Mouse (Mus musculus): ENCODE results near the gene Cyp51. TPM values are rescaled to one million over a fixed set of nuclear protein-coding genes. Genes with fewer than 3 reads are reported as not detected.

Cyp51 gene
- 51.8 TPM for polyA plus RNA-seq (2015; fragmentation: Illumina TruSeq; extraction: RNeasy Lipid Tissue Mini Kit (QIAGEN cat#74804); ENCODE audit: low read depth, low replicate concordance)

GRCm38 (mm10) chr5:4104341-4105040 lies at the start of gene Cyp51:
TSS of gene Cyp51 (minus strand) at chr5:4104746.

Other genes with a start within 250 kb of the Cyp51 start
- gene Mterf1a, start 210.8 kb downstream of the Cyp51 start, polyA plus RNA-seq (2015; fragmentation: Illumina TruSeq; extraction: RNeasy Lipid Tissue Mini Kit (QIAGEN cat#74804); ENCODE audit: low read depth, low replicate concordance): 7.6 TPM
- 25.6 TPM for gene Akap9, start 176.7 kb downstream of the Cyp51 start, polyA plus RNA-seq (2015; fragmentation: Illumina TruSeq; extraction: RNeasy Lipid Tissue Mini Kit (QIAGEN cat#74804); ENCODE audit: low read depth, low replicate concordance)
- gene Mterf1b, start 87.6 kb upstream of the Cyp51 start, polyA plus RNA-seq (2015; fragmentation: Illumina TruSeq; extraction: RNeasy Lipid Tissue Mini Kit (QIAGEN cat#74804); ENCODE audit: low read depth, low replicate concordance): 4.3 TPM